Mouse (Mus musculus) erythroid progenitor cell, adult 5-6 weeks (primary cell): ENCODE results near the gene Grik4. TPM values are rescaled to one million over a fixed set of nuclear protein-coding genes. Genes with fewer than 3 reads are reported as not detected.

ENCODE experiments used
- ATAC-seq: replicated peaks from 2 replicates; pipeline ENCODE4 v1.8.0; 2016; ENCODE audit warnings: moderate number of reproducible peaks, mild to moderate bottlenecking, moderate TSS enrichment, inconsistent platforms; ENCODE audit not compliant: poor library complexity, low FRiP score, severe bottlenecking
- total RNA-seq, 2 experiments: library from RNA; stranded (forward) in 1 of 2; stranded (reverse) in 1 of 2; fragments of 150-400 nt in 1 of 2; fragments of 186-747, 209-891 nt in 1 of 2; gene quantifications; 2 replicates each; pipeline versions ENCODE4 v1.2.3 to v1.2.4; 2015 to 2017; ENCODE audit warnings: low replicate concordance in 2 of 2

Gene Grik4
- total RNA-seq, 2 experiments from 2014 or later: not detected

GRCm38 (mm10) chr9:42471921-42472747 is 472.2 kb downstream of the Grik4 start:
- peak; percentile 81 for ATAC-seq

- ATAC-seq: peak; percentile 87
These were observed 473.1 kb downstream of the Grik4 start for GRCm38 (mm10) chr9:42471214-42471613.

GRCm38 (mm10) chr9:42469323-42469722 is 475.0 kb downstream of the Grik4 start:
- ATAC-seq: no peak

- ATAC-seq: no peak
These were observed 475.9 kb downstream of the Grik4 start for GRCm38 (mm10) chr9:42468360-42468759.

Other genes with a start within 250 kb of the Grik4 start
- gene Arhgef12, start 162.7 kb upstream of the Grik4 start, total RNA-seq (2015; ENCODE audit: low replicate concordance): 139 and 161 TPM in 2 replicates
- 204 and 206 TPM in 2 replicates for gene Arhgef12, start 162.7 kb upstream of the Grik4 start, total RNA-seq (2017; ENCODE audit: low replicate concordance)
- 12.2 TPM in 1 of 2 replicates, not detected in the other for gene Tmem136, start 172.1 kb upstream of the Grik4 start, total RNA-seq (2015; ENCODE audit: low replicate concordance)
- 0.77 TPM in 1 of 2 replicates, not detected in the other for gene Tmem136, start 172.1 kb upstream of the Grik4 start, total RNA-seq (2017; ENCODE audit: low replicate concordance)